Mouse (Mus musculus) intestine, embryonic 16.5 days (tissue): ENCODE measurements at regions not wholly inside any gene's neighbourhood (a gene's known extent, or its start where the extent isn't known, plus 50 kb on each side); places are given as distances from the start of the nearest gene placed in this dataset.

Experiments
- ATAC-seq: fragments of 200-750 bp; cut with Nextera tagmentation; 2 replicates; pipeline ENCODE4 v1.8.0; 2017; ENCODE audit warnings: moderate TSS enrichment, moderate library complexity
- H3K27ac ChIP-seq: fragments of 300-500 bp; sonication (generic); 2 replicates; pipeline ENCODE4 v1.5.1; 2014; ENCODE audit warnings: mild to moderate bottlenecking, low read length
- H3K27me3 ChIP-seq: fragments of 300-500 bp; sonication (generic); replicated peaks from 2 replicates; pipeline ENCODE4 v1.6.1; 2014; ENCODE audit warnings: low read length, control low read depth, mixed read lengths; ENCODE audit not compliant: control insufficient read depth, insufficient read depth
- H3K36me3 ChIP-seq: fragments of 300-500 bp; sonication (generic); 2 replicates; pipeline ENCODE4 v1.6.1; 2014; ENCODE audit warnings: low read length, control low read depth; ENCODE audit not compliant: control insufficient read depth, insufficient read depth
- H3K4me1 ChIP-seq: fragments of 300-500 bp; sonication (generic); 2 replicates; pipeline ENCODE4 v1.6.1; 2014; ENCODE audit warnings: low read length, control low read depth, mixed read lengths; ENCODE audit not compliant: control insufficient read depth, insufficient read depth
- H3K4me2 ChIP-seq: fragments of 300-500 bp; sonication (generic); 2 replicates; pipeline ENCODE4 v1.6.1; 2014; ENCODE audit warnings: low read depth, low read length, control low read depth
- H3K4me3 ChIP-seq: fragments of 300-500 bp; sonication (generic); 2 replicates; pipeline ENCODE4 v1.5.1; 2014; ENCODE audit warnings: mild to moderate bottlenecking, low read length
- H3K9ac ChIP-seq: fragments of 300-500 bp; sonication (generic); 2 replicates; pipeline ENCODE4 v1.6.1; 2014; ENCODE audit warnings: low read depth, low read length
- H3K9me3 ChIP-seq: fragments of 300-500 bp; sonication (generic); 2 replicates; pipeline ENCODE4 v1.6.1; 2016; ENCODE audit warnings: low read length, control low read depth; ENCODE audit not compliant: control insufficient read depth
- WGBS: fragments of 180-500 bp; shearing (Covaris S2); extraction: QIAGEN DNeasy Blood & Tissue Kit; methylation state at CpG from one replicate; pipeline ENCODE4 v1.1.7; 2014; 5-methylcytosine and 5-hydroxymethylcytosine counted together

GRCm38 (mm10) chr2:46993126-46993525, 1820.8 kb upstream of the Acvr2a start:
- Histone ChIP-seq H3K4me3 (no peak overlapping the region), H3K27ac (no peak overlapping the region), H3K4me2 (no peak overlapping the region), H3K36me3 (no peaks in the 10 kb centered on the region), H3K4me1 (no peaks in the 10 kb centered on the region), H3K9me3 (no peaks in the 10 kb centered on the region), H3K27me3 (no peaks in the 10 kb centered on the region), H3K9ac (no peak overlapping the region)
- peak; percentile 44 for ATAC-seq
- WGBS, result 55% methylated on average over 3 of the region's 3 CpGs

GRCm38 (mm10) chr2:46992672-46993071, 1821.2 kb upstream of the Acvr2a start:
- Histone ChIP-seq H3K9ac (no peak overlapping the region), H3K4me1 (no peaks in the 10 kb centered on the region), H3K36me3 (no peaks in the 10 kb centered on the region), H3K4me2 (no peak overlapping the region), H3K27ac (no peak overlapping the region), H3K9me3 (no peaks in the 10 kb centered on the region), H3K27me3 (no peaks in the 10 kb centered on the region), H3K4me3 (no peak overlapping the region)
- WGBS, result 45% methylated on average over 3 of the region's 3 CpGs
- ATAC-seq, result peak; percentile 50; the same call in 1 of the 2 replicates

- peaks cover 2% of the 10 kb centered on the region; the same call in 1 of the 2 replicates for H3K4me1 ChIP-seq
- H3K27ac ChIP-seq, result no peak overlapping the region
- H3K4me2 ChIP-seq, result no peak overlapping the region
- no peaks in the 10 kb centered on the region for H3K27me3 ChIP-seq
- H3K36me3 ChIP-seq, result no peaks in the 10 kb centered on the region
- no peak for ATAC-seq
- no peaks in the 10 kb centered on the region for H3K9me3 ChIP-seq
- WGBS, result 62% methylated on average over 2 of the region's 2 CpGs
- H3K4me3 ChIP-seq, result no peak overlapping the region
- no peak overlapping the region for H3K9ac ChIP-seq
Measured at GRCm38 (mm10) chr2:46986689-46987088, 1827.2 kb upstream of the Acvr2a start.

- Histone ChIP-seq H3K27me3 (no peaks in the 10 kb centered on the region), H3K9ac (no peak overlapping the region), H3K27ac (no peak overlapping the region), H3K4me3 (no peak overlapping the region), H3K36me3 (no peaks in the 10 kb centered on the region), H3K9me3 (no peaks in the 10 kb centered on the region), H3K4me1 (peaks cover 2% of the 10 kb centered on the region; the same call in 1 of the 2 replicates), H3K4me2 (no peak overlapping the region)
- no peak for ATAC-seq
- WGBS, result 70% methylated on average over 4 of the region's 4 CpGs
Measured at GRCm38 (mm10) chr2:46985915-46986672, 1827.8 kb upstream of the Acvr2a start.

- no peak for ATAC-seq
- Histone ChIP-seq H3K4me3 (no peak overlapping the region), H3K4me1 (no peaks in the 10 kb centered on the region), H3K9ac (no peak overlapping the region), H3K9me3 (no peaks in the 10 kb centered on the region), H3K4me2 (no peak overlapping the region), H3K36me3 (no peaks in the 10 kb centered on the region), H3K27ac (no peak overlapping the region), H3K27me3 (no peaks in the 10 kb centered on the region)
- WGBS, result 79% methylated on average over 7 of the region's 7 CpGs
Measured at GRCm38 (mm10) chr2:46940628-46941530, 1823.7 kb upstream of the Zeb2 start.

- 87% methylated on average over 1 of the region's 1 CpGs for WGBS
- no peak for ATAC-seq
- H3K9me3 ChIP-seq, result no peaks in the 10 kb centered on the region
Measured at GRCm38 (mm10) chr2:46932831-46933230, 1815.6 kb upstream of the Zeb2 start.

GRCm38 (mm10) chr2:46924189-46924588, 1807.0 kb upstream of the Zeb2 start:
- ATAC-seq, result no peak
- WGBS, result 79% methylated on average over 3 of the region's 3 CpGs
- H3K4me1 ChIP-seq, result no peaks in the 10 kb centered on the region
- no peak overlapping the region for H3K27ac ChIP-seq
- no peaks in the 10 kb centered on the region for H3K9me3 ChIP-seq
- no peak overlapping the region for H3K4me3 ChIP-seq
- H3K9ac ChIP-seq, result no peak overlapping the region
- no peaks in the 10 kb centered on the region for H3K27me3 ChIP-seq
- H3K36me3 ChIP-seq, result no peaks in the 10 kb centered on the region
- no peak overlapping the region for H3K4me2 ChIP-seq

More at GRCm38 (mm10) chr2:46932831-46933230, 1815.6 kb upstream of the Zeb2 start:
- Histone ChIP-seq H3K27ac (no peak overlapping the region), H3K9ac (no peak overlapping the region), H3K4me1 (no peaks in the 10 kb centered on the region), H3K4me3 (no peak overlapping the region), H3K36me3 (no peaks in the 10 kb centered on the region), H3K27me3 (no peaks in the 10 kb centered on the region), H3K4me2 (no peak overlapping the region)

- ATAC-seq, result no peak
- Histone ChIP-seq H3K27me3 (no peaks in the 10 kb centered on the region), H3K9ac (no peak overlapping the region), H3K4me2 (no peak overlapping the region), H3K27ac (no peak overlapping the region), H3K4me3 (no peak overlapping the region), H3K36me3 (no peaks in the 10 kb centered on the region), H3K9me3 (no peaks in the 10 kb centered on the region), H3K4me1 (no peaks in the 10 kb centered on the region)
Measured at GRCm38 (mm10) chr2:46913496-46913895, 1796.3 kb upstream of the Zeb2 start.

- Histone ChIP-seq H3K9me3 (no peaks in the 10 kb centered on the region), H3K27me3 (no peaks in the 10 kb centered on the region), H3K9ac (no peak overlapping the region), H3K4me3 (no peak overlapping the region), H3K27ac (no peak overlapping the region), H3K36me3 (no peaks in the 10 kb centered on the region), H3K4me2 (no peak overlapping the region), H3K4me1 (no peaks in the 10 kb centered on the region)
- whole genome bisulfite sequencing, result 54% methylated on average over 2 of the region's 2 CpGs
- ATAC-seq, result no peak
Measured at GRCm38 (mm10) chr2:46883216-46883615, 1766.0 kb upstream of the Zeb2 start.
